Mouse (Mus musculus): ENCODE data around the gene Pdpk1.

GRCm38 (mm10) chr17:24195349-24195748 lies 44.6 kb upstream of the Pdpk1 start:
- TF ChIP-seq CTCF (IDR thresholded peaks at IDR 0.05; ENCODE audit: insufficient read depth, low read depth, low read length): no peak
- TF ChIP-seq POLR2A (IDR thresholded peaks at IDR 0.05; ENCODE audit: insufficient read depth, low read depth, low read length): no peak
